Mouse (Mus musculus) heart, adult 8-10 months (tissue): ENCODE data around the gene Avpr1b. TPM values are rescaled to one million over a fixed set of nuclear protein-coding genes. Genes with fewer than 3 reads are reported as not detected.
"Not testable (repeated sequence)": the region's sequence is repeated elsewhere in the genome, so short reads cannot be mapped to it uniquely, and the experiment has no call there.

Experiments used
- DNase-seq: peaks from one replicate; pipeline ENCODE4 v3.0.0; 2022; ENCODE audit warnings: low spot score
- total RNA-seq, 4 experiments: library from RNA; stranded (reverse); gene quantifications; 2 replicates each; pipeline ENCODE4 v1.2.4; 2022

Gene Avpr1b
- total RNA-seq, result not detected

GRCm38 (mm10) chr1:131598905-131599304, at the start of gene Avpr1b:
Gene Avpr1b, plus strand, starts transcription at chr1:131599239.
- DNase-seq, result no peak

GRCm38 (mm10) chr1:131551956-131552355, 47.1 kb upstream of the Avpr1b start:
- DNase-seq, result no peak

- DNase-seq, result no peak
Observed at GRCm38 (mm10) chr1:131553428-131553827, 45.6 kb upstream of the Avpr1b start.

GRCm38 (mm10) chr1:131555042-131555812, 43.8 kb upstream of the Avpr1b start:
- DNase-seq, result peak; percentile 85

- no peak for DNase-seq
Observed at GRCm38 (mm10) chr1:131560500-131560899, 38.5 kb upstream of the Avpr1b start.

GRCm38 (mm10) chr1:131562081-131562480, 37.0 kb upstream of the Avpr1b start:
- DNase-seq, result no peak

GRCm38 (mm10) chr1:131566056-131566455, 33.0 kb upstream of the Avpr1b start:
- not testable (repeated sequence) for DNase-seq

- no peak for DNase-seq
Observed at GRCm38 (mm10) chr1:131569721-131570120, 29.3 kb upstream of the Avpr1b start.

- no peak for DNase-seq
Observed at GRCm38 (mm10) chr1:131570391-131570790, 28.6 kb upstream of the Avpr1b start.

GRCm38 (mm10) chr1:131573721-131574120, 25.3 kb upstream of the Avpr1b start:
- DNase-seq, result no peak

GRCm38 (mm10) chr1:131578943-131579680, 19.9 kb upstream of the Avpr1b start:
- no peak for DNase-seq

- no peak for DNase-seq
Observed at GRCm38 (mm10) chr1:131580389-131580788, 18.6 kb upstream of the Avpr1b start.

GRCm38 (mm10) chr1:131583598-131583997, 15.4 kb upstream of the Avpr1b start:
- no peak for DNase-seq

GRCm38 (mm10) chr1:131586836-131587235, 12.2 kb upstream of the Avpr1b start:
- no peak for DNase-seq

- no peak for DNase-seq
Observed at GRCm38 (mm10) chr1:131600314-131600713, 1.3 kb downstream of the Avpr1b start.

- no peak for DNase-seq
Observed at GRCm38 (mm10) chr1:131606719-131607118, 7.7 kb downstream of the Avpr1b start.

GRCm38 (mm10) chr1:131612556-131613155, 13.6 kb downstream of the Avpr1b start:
- DNase-seq, result no peak

GRCm38 (mm10) chr1:131613361-131614133, 14.5 kb downstream of the Avpr1b start:
- DNase-seq, result peak; percentile 44

GRCm38 (mm10) chr1:131614641-131615040, 15.6 kb downstream of the Avpr1b start:
- no peak for DNase-seq

- DNase-seq, result no peak
Observed at GRCm38 (mm10) chr1:131616131-131616530, 17.1 kb downstream of the Avpr1b start.

- DNase-seq, result no peak
Observed at GRCm38 (mm10) chr1:131616546-131617220, 17.6 kb downstream of the Avpr1b start.
